Mouse (Mus musculus) lung, embryonic 16.5 days (tissue): Measurements from ENCODE around the gene Dsp. TPM values are rescaled to one million over a fixed set of nuclear protein-coding genes. Genes with fewer than 3 reads are reported as not detected.

Experiments
- ATAC-seq: fragments of 200-750 bp; cut with Nextera tagmentation; 2 replicates; pipeline ENCODE4 v1.8.0; 2017; ENCODE audit warnings: low read depth, mild to moderate bottlenecking, moderate library complexity
- H3K27ac ChIP-seq: fragments of 300-500 bp; sonication (generic); 2 replicates; pipeline ENCODE4 v1.5.1; 2014; ENCODE audit warnings: mild to moderate bottlenecking, control low read depth, low read length
- H3K27me3 ChIP-seq: fragments of 300-500 bp; sonication (generic); 2 replicates; pipeline ENCODE4 v1.6.1; 2014; ENCODE audit warnings: low read depth, low read length, mixed read lengths; ENCODE audit not compliant: control insufficient read depth, insufficient read depth
- H3K36me3 ChIP-seq: fragments of 300-500 bp; sonication (generic); 2 replicates; pipeline ENCODE4 v1.6.1; 2014; ENCODE audit warnings: low read length; ENCODE audit not compliant: control insufficient read depth, insufficient read depth
- H3K4me1 ChIP-seq: fragments of 300-500 bp; sonication (generic); replicated peaks from 2 replicates; pipeline ENCODE4 v1.6.1; 2014; ENCODE audit warnings: low read length, mixed read lengths; ENCODE audit not compliant: control insufficient read depth, insufficient read depth
- H3K4me2 ChIP-seq: fragments of 300-500 bp; sonication (generic); 2 replicates; pipeline ENCODE4 v1.6.1; 2014; ENCODE audit warnings: low read depth, low read length, control low read depth
- H3K4me3 ChIP-seq: fragments of 300-500 bp; sonication (generic); 2 replicates; pipeline ENCODE4 v1.5.1; 2014; ENCODE audit warnings: mild to moderate bottlenecking, low read length, control low read depth
- H3K9ac ChIP-seq: fragments of 300-500 bp; sonication (generic); 2 replicates; pipeline ENCODE4 v1.6.1; 2014; ENCODE audit warnings: low read length, control low read depth
- H3K9me3 ChIP-seq: fragments of 300-500 bp; sonication (generic); 2 replicates; pipeline ENCODE4 v1.6.1; 2016; ENCODE audit warnings: low read length; ENCODE audit not compliant: control insufficient read depth
- WGBS: fragments of 180-500 bp; shearing (Covaris S2); extraction: QIAGEN DNeasy Blood & Tissue Kit; methylation state at CpG from one replicate; pipeline ENCODE4 v1.1.7; 2014; 5-methylcytosine and 5-hydroxymethylcytosine counted together
- polyA plus RNA-seq: library from polyadenylated mRNA; unstranded; fragments of >200 nt; fragmentation: Nextera tagmentation; extraction: Ambion mirVana; gene quantifications from 2 replicates; pipeline ENCODE4 v1.2.1, GENCODE M21; 2015

Gene Dsp
- polyA plus RNA-seq, 1 experiment from 2014 or later: 7.3 TPM

- Histone ChIP-seq H3K4me3 (no peak overlapping the region), H3K9me3 (no peaks in the 10 kb centered on the region), H3K27ac (no peak overlapping the region), H3K4me2 (no peak overlapping the region), H3K27me3 (no peaks in the 10 kb centered on the region), H3K36me3 (no peaks in the 10 kb centered on the region), H3K9ac (no peak overlapping the region), H3K4me1 (no peaks in the 10 kb centered on the region)
- no peak for ATAC-seq
- WGBS: 62% methylated on average over 7 of the region's 7 CpGs
Measured at GRCm38 (mm10) chr13:38133016-38133528, 18.0 kb upstream of the Dsp start.

DNA sequence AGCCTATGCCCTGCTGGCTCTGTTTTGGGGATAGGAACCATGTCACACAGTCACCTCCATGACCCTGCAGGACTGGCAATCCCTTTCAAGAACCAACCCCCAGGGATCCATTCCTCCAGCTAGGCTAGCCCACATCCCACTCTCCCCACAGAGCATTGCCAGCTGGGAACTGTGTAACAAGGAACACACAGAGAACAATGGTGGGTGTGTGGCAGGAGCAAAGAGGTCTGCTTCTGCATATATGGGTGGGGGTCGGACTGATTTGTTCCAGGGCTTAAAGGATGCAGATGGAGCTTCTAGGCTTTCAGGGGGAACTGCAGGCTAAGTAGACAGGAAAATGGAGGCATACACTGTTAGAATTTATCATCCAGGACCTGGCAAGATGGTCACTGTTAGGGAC is 10.6 kb upstream of the Dsp start:
- no peak for ATAC-seq
- H3K27ac ChIP-seq: no peak overlapping the region
- H3K4me2 ChIP-seq: no peak overlapping the region
- no peaks in the 10 kb centered on the region for H3K4me1 ChIP-seq
- H3K27me3 ChIP-seq: no peaks in the 10 kb centered on the region
- no peaks in the 10 kb centered on the region for H3K9me3 ChIP-seq
- H3K9ac ChIP-seq: no peak overlapping the region
- H3K36me3 ChIP-seq: no peaks in the 10 kb centered on the region
- 67% methylated on average over 1 of the region's 1 CpGs for WGBS
- H3K4me3 ChIP-seq: no peak overlapping the region

DNA sequence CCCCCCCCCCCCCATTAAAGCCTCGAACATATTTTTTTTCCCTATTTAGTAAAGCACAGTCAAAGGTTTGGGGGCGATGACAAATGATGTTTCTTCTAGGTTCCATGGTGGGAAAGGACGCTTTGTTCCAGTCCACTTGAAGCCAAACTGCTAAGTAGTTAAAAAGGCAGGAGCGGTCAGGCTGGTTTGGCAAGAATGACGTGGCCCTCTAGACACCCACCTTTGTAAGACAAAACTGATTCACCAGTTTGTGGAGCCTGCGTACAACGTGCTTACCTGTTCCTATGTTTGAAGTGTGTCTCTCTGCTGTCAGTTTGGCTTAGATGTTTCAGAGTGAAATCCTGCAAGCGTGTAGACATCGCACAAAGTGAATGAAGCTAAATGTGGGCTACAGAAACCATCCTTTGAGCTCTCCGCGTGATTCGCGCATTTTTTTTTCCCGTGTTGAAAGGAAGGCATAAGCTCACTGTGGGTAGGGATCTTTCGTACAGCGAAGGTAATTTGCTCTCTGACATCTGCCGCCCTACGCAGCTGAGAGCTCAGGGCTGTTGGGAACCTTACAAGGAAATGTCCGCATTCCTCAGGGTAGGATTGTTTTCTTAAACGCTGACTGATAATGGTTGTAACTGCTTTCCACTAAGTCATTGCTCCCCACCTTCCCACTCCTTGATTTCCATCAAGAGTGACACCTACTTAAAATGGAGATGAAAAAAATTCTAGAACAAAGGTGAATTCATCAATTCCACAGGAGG is 6.0 kb upstream of the Dsp start:
- H3K36me3 ChIP-seq: no peaks in the 10 kb centered on the region
- peaks cover 4% of the 10 kb centered on the region for H3K4me1 ChIP-seq
- peak overlapping the region; percentile 75 for H3K27ac ChIP-seq
- no peaks in the 10 kb centered on the region for H3K9me3 ChIP-seq
- peaks cover 7% of the 10 kb centered on the region for H3K27me3 ChIP-seq
- WGBS: 7% methylated on average over 20 of the region's 20 CpGs
- H3K4me3 ChIP-seq: peak overlapping the region; percentile 34
- H3K9ac ChIP-seq: peak overlapping the region; percentile 45
- peak overlapping the region; percentile 59 for H3K4me2 ChIP-seq
- ATAC-seq: peak; percentile 82

DNA sequence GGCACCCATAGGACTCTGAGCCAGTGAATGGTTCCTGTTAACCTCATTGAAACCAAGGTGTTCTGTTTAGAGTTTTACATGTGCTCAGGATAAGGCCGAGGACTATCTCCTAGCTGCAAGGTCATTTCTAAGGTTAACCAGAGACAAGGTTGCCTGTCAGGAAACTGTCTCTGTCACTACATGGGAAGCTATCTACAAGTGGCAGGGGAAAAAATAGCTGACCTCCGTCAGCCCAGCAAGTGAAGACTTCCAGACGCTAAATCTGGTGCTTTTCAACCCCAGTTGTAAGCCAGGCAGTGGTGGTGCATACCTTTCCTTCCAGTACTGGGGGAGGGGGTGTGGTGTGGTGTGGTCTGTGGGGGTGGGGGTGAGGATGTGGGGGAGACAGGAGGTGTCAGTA is 2.7 kb upstream of the Dsp start:
- Histone ChIP-seq H3K4me1 (peaks cover 16% of the 10 kb centered on the region), H3K9me3 (no peaks in the 10 kb centered on the region), H3K36me3 (no peaks in the 10 kb centered on the region), H3K4me3 (no peak overlapping the region), H3K4me2 (no peak overlapping the region), H3K27me3 (peaks cover 15% of the 10 kb centered on the region), H3K9ac (no peak overlapping the region), H3K27ac (no peak overlapping the region)
- no peak for ATAC-seq
- WGBS: 36% methylated on average over 3 of the region's 3 CpGs

GRCm38 (mm10) chr13:38151671-38152428 is 756 bp downstream of the Dsp start:
- WGBS: under 1% methylated on average over 38 of the region's 49 CpGs
- H3K27me3 ChIP-seq: peaks cover 20% of the 10 kb centered on the region
- H3K9ac ChIP-seq: peak overlapping the region; percentile 77
- no peaks in the 10 kb centered on the region for H3K36me3 ChIP-seq
- H3K4me1 ChIP-seq: peaks cover 14% of the 10 kb centered on the region; the same call in 1 of the 2 replicates
- H3K9me3 ChIP-seq: no peaks in the 10 kb centered on the region
- ATAC-seq: peak; percentile 43
- H3K27ac ChIP-seq: peak overlapping the region; percentile 92
- peak overlapping the region; percentile 60 for H3K4me3 ChIP-seq
- H3K4me2 ChIP-seq: peak overlapping the region; percentile 92

GRCm38 (mm10) chr13:38152429-38153035 is 1.4 kb downstream of the Dsp start:
- ATAC-seq: peak; percentile 42; the same call in 1 of the 2 replicates
- peaks cover 14% of the 10 kb centered on the region; the same call in 1 of the 2 replicates for H3K4me1 ChIP-seq
- whole genome bisulfite sequencing: 1% methylated on average over 31 of the region's 31 CpGs
- no peaks in the 10 kb centered on the region for H3K36me3 ChIP-seq
- H3K4me2 ChIP-seq: peak overlapping the region; percentile 92
- peak overlapping the region; percentile 60 for H3K4me3 ChIP-seq
- H3K9ac ChIP-seq: peak overlapping the region; percentile 77
- no peak overlapping the region for H3K27ac ChIP-seq
- no peaks in the 10 kb centered on the region for H3K9me3 ChIP-seq
- peaks cover 21% of the 10 kb centered on the region for H3K27me3 ChIP-seq

DNA sequence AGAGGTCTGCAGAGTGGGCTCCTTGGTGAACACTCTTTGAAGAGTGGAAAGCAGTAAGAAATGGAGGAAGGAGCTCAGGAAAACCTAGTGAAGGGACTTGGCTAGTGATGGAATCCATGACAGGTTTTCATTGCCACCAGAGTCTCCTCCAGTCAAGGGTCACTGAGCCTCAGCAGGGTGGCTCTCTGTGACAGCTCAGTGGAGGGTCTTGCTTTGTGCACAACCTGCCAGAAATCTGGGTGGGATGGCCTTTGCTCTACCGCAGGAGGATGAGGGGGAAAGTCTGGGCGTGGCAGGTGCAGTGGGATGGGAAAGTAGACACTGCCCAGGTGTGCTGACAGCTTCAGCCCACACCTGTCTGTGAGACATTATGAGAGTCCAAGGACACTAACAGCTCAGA is 4.4 kb downstream of the Dsp start:
- 9% methylated on average over 2 of the region's 2 CpGs for WGBS
- no peak overlapping the region for H3K4me3 ChIP-seq
- no peaks in the 10 kb centered on the region for H3K36me3 ChIP-seq
- H3K27me3 ChIP-seq: peaks cover 13% of the 10 kb centered on the region
- H3K4me1 ChIP-seq: peaks cover 14% of the 10 kb centered on the region; the same call in 1 of the 2 replicates
- no peak overlapping the region for H3K9ac ChIP-seq
- no peak overlapping the region for H3K27ac ChIP-seq
- ATAC-seq: no peak
- no peaks in the 10 kb centered on the region for H3K9me3 ChIP-seq
- no peak overlapping the region for H3K4me2 ChIP-seq

DNA sequence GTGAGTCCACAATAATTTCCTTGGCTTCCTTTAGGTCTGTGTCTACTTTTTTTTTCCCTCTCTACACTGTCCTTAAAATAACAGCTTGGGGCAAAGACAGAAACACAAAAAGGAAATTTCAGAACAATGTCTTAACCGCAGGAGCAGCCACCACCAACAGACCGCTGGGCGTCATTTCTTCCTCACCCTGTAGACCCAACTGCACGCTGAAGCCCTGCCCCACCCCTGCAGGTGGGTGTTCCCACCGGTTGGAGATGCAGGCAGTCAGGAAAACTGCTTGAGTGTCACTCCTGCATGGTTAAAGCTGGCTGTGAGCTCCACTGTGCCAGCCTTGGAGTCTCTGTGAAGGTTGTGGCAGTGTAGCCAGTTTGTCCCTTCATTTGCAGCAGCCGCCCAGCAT is 6.5 kb downstream of the Dsp start:
- no peaks in the 10 kb centered on the region for H3K9me3 ChIP-seq
- no peak overlapping the region for H3K27ac ChIP-seq
- peaks cover 5% of the 10 kb centered on the region for H3K4me1 ChIP-seq
- 37% methylated on average over 6 of the region's 6 CpGs for WGBS
- H3K4me3 ChIP-seq: no peak overlapping the region
- H3K4me2 ChIP-seq: no peak overlapping the region
- no peak overlapping the region for H3K9ac ChIP-seq
- peaks cover 7% of the 10 kb centered on the region for H3K27me3 ChIP-seq
- no peaks in the 10 kb centered on the region for H3K36me3 ChIP-seq
- ATAC-seq: no peak

DNA sequence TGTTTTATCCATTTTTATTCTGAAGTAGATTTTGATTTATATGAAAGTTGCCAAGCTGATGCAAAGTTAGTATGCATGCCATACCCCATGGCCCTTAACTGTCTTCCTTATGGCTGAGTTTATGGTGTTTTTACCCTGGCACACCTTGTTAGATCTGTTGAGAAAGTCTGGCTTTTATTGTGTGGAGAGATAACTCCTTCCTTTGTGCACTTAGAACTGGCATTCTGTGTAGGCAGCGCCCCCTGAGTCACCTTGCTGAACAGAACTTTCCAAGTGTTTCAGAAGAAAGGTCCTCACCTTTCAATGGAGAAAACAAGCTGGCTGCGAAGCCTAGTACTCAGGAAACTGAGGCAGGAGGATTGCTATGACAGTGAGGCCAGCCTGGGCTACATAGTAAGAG is 10.9 kb downstream of the Dsp start:
- Histone ChIP-seq H3K4me2 (no peak overlapping the region), H3K27me3 (no peaks in the 10 kb centered on the region), H3K9ac (no peak overlapping the region), H3K9me3 (no peaks in the 10 kb centered on the region), H3K36me3 (no peaks in the 10 kb centered on the region), H3K27ac (no peak overlapping the region), H3K4me3 (no peak overlapping the region), H3K4me1 (peaks cover 5% of the 10 kb centered on the region)
- no peak for ATAC-seq
- 69% methylated on average over 2 of the region's 2 CpGs for whole genome bisulfite sequencing
